Mouse (Mus musculus): ENCODE measurements at regions not wholly inside any gene's neighbourhood (a gene's known extent, or its start where the extent isn't known, plus 50 kb on each side); places are given as distances from the start of the nearest gene placed in this dataset.
"Not testable (repeated sequence)": the region's sequence is repeated elsewhere in the genome, so short reads cannot be mapped to it uniquely, and the experiment has no call there.

DNA sequence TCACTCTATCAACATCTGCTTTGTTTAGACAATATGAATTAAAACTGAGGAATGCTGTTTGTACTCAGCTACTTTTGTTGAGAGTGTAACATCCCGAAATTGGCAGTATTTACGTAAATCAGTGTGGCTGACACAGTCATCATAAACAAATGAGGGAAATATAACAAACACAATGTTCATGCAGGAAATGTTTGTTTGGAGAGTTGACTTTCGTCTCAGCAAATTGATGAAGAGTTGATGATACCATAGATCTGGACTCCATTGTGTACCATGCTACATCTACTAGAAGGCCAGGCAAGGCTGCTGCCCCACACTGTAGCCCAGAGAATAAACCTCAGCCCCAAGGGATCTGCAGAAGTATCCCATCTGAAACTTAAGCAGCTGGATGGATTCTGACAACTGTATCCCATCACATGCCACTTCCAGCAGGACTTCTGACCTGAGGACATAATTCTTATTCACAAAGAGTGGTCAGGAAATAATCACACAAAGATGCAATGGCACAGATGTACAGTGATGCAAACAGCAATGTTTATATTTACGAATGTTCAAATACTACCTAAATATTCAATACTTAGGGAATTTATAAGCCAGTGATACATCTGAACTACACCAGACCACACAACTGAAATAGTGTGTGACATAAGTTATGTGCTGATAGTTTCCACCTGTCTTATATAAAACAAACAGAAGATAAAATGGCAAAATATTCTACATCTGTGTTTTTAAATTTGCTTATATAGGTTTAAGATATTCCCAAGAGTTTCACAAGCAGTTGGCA lies 51.3 kb downstream of the Gm21897 start:
- DNase-seq (ENCODE audit: extremely low read depth, low read depth) = no peak

DNA sequence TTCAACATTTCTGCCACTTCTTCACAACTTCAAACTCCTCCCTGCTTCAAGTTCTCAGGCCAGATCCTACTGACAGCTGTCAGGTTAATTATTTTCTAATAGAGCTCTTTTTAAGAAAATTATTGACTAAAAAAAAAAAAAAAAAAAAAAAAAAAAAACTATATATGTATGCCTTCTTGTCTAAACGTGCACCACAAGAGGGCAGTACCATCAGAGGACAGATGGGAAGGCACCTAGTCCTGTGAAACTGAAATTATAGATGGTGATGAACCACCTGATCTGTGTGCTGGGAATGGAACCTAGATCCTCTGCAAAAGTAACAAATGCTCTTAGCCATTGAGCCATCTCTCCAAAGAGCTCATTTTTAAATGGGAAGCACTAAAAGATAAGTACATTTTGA lies 55.6 kb downstream of the Gm21897 start:
- DNase-seq (ENCODE audit: extremely low read depth, low read depth) = no peak

DNA sequence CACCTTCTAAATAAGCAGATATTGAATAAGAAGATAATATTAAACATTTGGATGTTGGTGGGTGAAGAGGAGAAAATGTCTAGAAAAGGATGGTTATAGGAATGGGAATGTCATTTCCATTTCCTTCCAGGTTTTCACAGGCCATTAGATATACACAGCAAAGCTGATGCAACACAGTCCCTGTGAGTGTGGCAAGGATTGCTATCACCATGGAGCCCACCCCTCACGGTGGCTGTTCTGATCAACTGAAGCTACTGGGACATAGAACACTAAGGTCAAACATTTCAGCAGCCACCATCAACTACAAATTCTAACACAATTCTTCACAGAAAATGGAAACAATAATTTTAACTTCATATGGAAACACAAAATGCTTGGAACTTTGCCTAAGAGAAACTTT lies 56.7 kb downstream of the Gm21897 start:
- DNase-seq (ENCODE audit: extremely low read depth, low read depth) = no peak

DNA sequence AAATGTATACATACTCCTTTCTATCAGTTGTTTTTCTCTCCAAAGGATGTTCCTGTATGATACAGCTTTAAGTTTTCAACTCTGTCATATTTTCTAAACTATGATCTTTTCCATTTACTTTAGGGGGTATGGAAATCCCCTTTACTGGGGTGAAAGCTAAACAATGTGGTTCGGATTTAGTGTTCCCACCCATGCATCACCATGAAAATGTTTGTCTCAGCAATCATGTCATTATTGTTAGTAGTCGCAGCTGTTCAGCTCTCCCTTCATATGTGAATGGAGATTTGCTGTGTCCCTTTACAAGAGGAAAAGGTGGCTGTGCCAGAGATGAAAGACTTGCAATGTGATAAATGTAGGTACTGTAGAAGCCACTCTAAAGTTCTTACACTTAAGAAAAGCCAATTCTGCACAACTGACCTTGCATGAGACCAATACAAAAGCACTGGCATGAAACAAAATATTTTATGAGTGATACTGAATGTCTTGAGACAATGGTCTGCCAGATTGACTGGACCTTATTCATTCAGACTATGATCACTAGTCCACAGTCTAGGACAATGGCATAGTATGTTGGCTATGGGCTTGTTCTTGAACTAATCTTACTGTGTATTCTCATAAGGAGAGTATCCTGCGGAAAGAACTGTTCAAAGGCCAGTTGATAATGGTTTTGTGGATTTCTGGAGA lies 68.4 kb downstream of the Gm21897 start:
- DNase-seq (ENCODE audit: extremely low read depth, low read depth) = no peak

DNA sequence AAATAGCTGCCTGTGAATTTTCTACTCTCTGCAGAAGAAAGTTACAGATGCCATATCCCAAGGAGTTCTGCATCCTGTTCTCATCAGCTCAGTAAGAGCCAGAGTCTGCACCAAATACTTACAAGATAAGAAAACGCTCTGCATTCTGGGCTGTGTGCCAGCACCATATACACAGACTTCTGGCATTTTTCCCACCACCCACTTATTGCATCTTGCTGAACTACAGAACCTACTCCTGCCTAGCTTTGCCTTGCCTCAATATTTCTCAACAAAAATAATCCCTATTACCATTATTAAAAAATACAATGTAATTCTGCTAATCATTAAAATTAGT lies 69.0 kb downstream of the Gm21897 start:
- peak; percentile 13 for DNase-seq (ENCODE audit: extremely low read depth, low read depth)

DNA sequence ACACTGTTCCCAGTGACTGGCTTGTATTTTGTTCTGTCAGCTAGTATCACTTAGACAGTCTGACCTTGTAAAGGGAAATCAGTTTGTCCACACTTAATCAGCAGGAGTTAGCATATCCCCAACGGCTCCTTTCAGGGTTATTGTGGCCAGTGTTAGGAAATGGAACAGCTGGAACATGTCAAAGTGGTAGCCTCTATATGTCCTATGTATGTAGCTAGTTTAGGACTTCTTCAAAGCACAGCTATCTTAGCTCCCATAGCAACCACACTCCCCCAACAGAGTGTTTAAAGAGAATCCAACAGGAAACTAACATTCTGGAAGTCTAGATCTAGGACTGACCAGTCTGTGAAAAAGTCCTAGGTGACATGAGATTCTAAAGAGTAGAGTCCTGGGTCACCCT lies 72.6 kb downstream of the Gm21897 start:
- DNase-seq (ENCODE audit: extremely low read depth, low read depth) = no peak

DNA sequence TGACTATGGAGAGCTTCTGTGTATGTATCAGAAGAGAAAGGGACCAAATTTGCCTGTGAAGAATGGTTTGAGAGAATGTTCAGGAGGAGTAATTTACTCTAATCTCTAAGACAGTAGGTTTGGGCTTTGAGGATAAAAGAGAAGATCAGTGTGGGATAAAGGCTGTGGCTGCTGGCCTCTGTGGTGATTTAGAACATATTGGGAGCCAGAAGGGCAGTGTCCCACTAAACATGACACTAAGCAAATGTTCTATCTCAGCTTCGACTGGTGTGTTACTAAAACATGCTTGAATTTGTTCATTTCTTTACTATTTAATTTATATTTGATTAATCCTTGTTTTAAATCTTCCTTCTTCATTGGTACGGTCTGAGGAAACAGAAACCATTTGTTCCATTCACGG lies 113.1 kb downstream of the Gm21897 start:
- no peak for DNase-seq (ENCODE audit: extremely low read depth, low read depth)

DNA sequence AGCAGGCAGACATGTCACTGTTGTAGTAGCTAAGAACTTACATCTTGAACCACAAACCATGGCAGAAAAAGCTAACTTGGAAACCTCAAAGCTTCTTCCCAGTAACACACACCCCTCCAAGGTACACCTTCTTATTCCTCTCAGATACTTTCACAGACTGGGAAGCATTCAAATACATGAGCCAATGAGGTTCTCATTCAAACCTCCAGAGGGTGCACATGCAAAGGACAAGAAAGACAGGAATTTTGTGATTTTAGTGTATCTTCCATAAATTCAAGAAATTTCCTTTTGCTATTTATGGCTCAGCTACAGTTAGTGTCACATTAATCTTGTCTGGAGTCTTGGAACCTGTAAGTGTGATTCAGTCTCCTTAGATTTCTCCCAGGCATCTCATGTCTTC lies 115.4 kb downstream of the Gm21897 start:
- DNase-seq (ENCODE audit: extremely low read depth, low read depth) = no peak

DNA sequence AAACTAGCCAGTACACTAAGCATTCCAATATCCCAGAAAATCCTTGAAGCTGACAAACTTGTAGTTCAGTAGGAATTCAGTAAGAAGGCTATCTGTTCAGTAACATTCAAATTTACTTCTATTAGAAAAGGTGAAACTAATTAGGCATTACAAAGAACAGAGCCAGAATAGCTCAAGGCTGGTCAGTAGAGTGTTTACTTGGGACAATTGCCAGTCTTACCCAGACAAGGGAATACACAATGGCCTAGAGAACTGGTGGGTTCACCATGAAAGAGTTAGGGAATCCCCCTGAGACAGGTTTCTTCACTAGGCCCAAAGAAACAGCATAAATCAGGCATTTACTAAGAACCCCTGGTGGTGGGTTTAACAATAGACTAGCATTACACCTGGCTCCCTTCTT lies 145.6 kb downstream of the Gm21897 start:
- not testable (repeated sequence) for DNase-seq (ENCODE audit: extremely low read depth, low read depth)

DNA sequence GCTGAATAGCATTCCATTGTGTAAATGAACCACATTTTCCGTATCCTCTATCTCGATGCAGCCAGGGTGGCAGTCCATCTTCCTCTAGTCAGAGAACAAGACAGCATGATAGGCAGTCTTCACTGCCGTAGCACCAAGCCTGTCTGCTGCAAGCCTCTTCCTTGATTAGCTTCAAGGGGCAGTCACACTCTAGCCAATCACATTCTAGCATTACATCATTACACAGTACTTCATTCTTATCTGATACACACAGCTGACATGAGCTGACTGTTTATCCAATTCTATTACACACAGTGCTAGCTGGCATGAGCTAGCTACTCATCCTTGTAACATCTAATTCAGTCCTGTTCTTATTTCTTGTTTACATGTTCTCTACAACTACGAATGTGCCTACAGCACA lies 156.6 kb downstream of the Gm21897 start:
- DNase-seq (ENCODE audit: extremely low read depth, low read depth) = no peak

DNA sequence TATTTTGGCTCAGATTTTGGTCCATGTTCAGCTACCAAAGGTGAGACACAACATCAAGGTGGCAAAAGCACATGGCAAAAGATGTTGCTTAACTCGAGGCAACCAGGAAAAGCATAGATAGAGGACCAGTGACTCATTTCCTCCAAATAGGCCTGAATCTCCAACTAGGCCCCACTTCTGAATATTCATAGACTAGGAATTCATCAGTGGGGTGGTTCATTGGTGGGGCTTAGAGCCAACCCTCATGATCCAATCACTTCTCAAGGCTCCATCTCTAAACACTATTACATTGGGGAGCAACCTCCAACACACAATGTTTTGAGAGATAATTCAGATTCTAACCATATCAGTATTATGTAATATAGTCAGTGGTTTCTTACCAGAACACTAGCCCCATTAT lies 161.6 kb downstream of the Gm21897 start:
- DNase-seq (ENCODE audit: extremely low read depth, low read depth) = no peak

DNA sequence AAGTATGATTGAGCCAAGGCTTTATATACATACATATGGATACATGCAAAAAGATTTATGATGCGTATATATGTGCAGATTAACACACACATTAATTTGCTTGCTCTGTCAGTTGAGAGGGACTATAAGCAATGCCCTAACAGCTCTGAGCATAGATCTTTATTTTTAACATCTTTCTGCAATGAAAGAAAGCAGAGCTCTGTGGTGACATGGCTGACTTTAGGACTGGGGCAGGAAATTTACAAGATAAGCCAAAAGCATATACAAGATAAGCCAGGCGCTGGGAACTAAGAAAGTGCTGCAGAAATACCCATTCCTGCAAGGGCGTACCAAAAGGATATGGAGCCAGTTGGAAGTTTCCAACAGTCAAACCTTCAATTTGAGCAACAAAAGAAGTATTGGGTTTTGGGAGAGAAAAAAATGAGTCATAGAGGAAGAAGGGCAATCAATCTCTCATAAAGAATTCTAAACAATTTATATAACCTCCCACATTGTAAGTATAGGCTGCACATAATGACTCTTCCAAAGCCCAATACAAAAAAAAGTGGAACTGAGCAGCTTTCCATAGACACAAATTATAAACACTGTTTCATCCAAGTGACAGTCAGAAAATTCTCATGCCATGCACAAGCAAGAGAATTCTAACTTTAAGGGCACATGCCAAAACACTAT lies 174.2 kb downstream of the Gm21897 start:
- DNase-seq (ENCODE audit: extremely low read depth, low read depth) = no peak

DNA sequence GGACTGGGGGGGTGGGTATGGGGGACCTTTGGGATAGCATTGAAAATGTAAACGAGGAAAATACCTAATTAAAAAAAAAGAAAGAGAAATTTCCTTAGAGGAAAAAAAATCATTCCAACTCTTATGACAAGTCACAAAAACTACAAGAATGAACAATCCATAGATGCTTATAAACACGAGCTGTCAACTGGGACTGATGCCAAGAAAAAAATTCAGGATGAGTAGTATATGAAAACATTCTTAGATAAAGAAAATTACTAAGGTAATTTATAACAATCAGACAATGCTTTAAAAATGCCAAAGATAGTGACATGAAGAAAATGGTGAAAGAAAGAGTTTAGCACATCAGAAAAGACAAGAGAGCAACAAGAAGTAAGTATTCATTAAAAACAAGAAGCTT lies 176.0 kb downstream of the Gm21897 start:
- no peak for DNase-seq (ENCODE audit: extremely low read depth, low read depth)
